Mouse (Mus musculus): ENCODE results near the gene B230118H07Rik. TPM values are rescaled to one million over a fixed set of nuclear protein-coding genes. Genes with fewer than 3 reads are reported as not detected.

The B230118H07Rik gene
- polyA plus RNA-seq, 1 experiment from 2014 or later: 31.3 TPM

DNA sequence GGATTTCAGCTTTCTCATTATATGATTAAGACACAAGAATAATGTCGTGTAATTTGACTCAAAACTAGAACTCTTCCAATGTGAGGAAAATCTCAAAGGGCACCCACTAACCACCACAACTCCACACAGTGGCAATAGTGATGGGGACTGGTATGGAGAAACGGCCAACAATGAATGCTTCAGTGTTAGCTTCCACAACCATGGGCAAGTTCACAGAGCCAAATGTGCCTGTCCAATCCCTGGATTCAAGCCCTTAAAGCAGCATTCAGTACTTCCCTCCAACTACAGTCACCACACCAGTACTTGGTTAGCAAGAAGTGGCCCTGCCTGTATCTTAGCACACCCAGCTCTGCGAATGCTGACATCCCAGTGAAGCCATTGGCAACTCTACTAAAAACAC, 38.5 kb downstream of the B230118H07Rik start:
- H3K9me3 ChIP-seq (ENCODE audit: low read length): no peaks in the 10 kb centered on the region
- WGBS: 91% methylated on average over 3 of the region's 3 CpGs
- ATAC-seq (no peak), DNase-seq (ENCODE audit: low spot score) (no peak)
- H3K4me2 ChIP-seq (replicated peaks; ENCODE audit: low read depth, low read length): no peak overlapping the region
- H3K27me3 ChIP-seq (replicated peaks; ENCODE audit: insufficient read depth, low read length): no peaks in the 10 kb centered on the region
- no peak overlapping the region for H3K27ac ChIP-seq (ENCODE audit: low read length)
- no peaks in the 10 kb centered on the region for H3K36me3 ChIP-seq (ENCODE audit: insufficient read depth, low read length)
- no peak overlapping the region for H3K9ac ChIP-seq (replicated peaks; ENCODE audit: low read depth)
- H3K4me3 ChIP-seq (ENCODE audit: low read depth, low read length): no peak overlapping the region
- no peaks in the 10 kb centered on the region for H3K4me1 ChIP-seq (ENCODE audit: insufficient read depth, low read depth, low read length)
- no peak for TF ChIP-seq CTCF (IDR thresholded peaks at IDR 0.05)
- TF ChIP-seq EP300 (IDR thresholded peaks at IDR 0.05): no peak

DNA sequence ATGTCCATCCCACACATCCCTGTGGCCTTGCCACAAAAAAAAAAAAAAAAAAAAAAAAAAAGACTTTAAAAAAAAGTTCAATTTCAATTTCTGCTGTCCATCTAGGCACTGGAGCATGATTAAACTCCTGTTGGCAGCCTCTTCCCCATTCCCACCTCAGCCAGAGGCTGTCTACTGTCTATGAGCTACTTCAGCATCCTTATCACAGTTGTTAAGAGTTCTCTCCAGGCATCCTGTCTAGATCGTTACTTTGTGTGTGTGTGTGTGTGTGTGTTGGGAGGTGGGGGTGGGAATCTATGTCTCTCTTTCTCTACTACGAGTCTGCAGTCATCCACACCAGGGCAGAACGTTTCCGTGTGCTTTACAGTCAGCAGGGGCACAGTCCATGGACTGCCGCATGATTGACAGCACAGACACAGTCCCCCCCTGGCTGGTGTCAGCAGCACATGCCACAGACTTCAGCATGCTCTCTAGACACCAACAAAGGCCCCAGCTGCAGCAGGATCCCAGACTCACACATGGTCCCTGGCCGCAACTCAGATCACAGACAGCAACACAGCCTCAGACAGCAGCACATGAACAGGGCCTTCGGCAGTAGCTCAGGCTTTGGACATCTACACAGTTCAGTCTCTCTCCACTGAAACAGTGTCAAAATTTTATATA, 41.0 kb downstream of the B230118H07Rik start:
- Histone ChIP-seq H3K36me3 (ENCODE audit: insufficient read depth, low read length) (no peaks in the 10 kb centered on the region), H3K4me2 (replicated peaks; ENCODE audit: low read depth, low read length) (no peak overlapping the region), H3K4me1 (ENCODE audit: insufficient read depth, low read depth, low read length) (no peaks in the 10 kb centered on the region), H3K27me3 (replicated peaks; ENCODE audit: insufficient read depth, low read length) (no peaks in the 10 kb centered on the region), H3K4me3 (ENCODE audit: low read depth, low read length) (no peak overlapping the region), H3K9ac (replicated peaks; ENCODE audit: low read depth) (no peak overlapping the region), H3K9me3 (ENCODE audit: low read length) (no peaks in the 10 kb centered on the region), H3K27ac (ENCODE audit: low read length) (no peak overlapping the region)
- WGBS: 62% methylated on average over 7 of the region's 7 CpGs
- TF ChIP-seq CTCF (IDR thresholded peaks at IDR 0.05): no peak
- TF ChIP-seq EP300 (IDR thresholded peaks at IDR 0.05): no peak
- DNase-seq (ENCODE audit: low spot score) (no peak), ATAC-seq (no peak)

DNA sequence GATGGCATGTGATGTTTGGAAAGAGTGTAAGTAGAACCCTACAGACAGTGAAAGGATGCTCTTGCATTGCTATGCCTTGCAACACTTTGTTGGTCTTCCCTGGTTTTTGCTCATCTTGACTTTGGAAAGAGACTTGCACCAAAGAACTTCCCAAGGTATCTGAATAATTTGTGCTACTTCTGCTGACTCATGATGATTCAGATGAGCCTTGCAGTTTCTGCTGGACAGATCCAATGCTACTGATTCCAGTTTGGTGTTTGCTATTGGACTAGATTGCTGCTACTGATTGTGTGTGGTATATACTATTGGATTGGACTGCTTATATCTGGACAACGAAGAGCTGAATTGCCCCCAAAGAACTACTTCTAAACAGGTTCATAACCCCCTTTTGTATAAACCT, 46.2 kb downstream of the B230118H07Rik start:
- no peak overlapping the region for H3K4me2 ChIP-seq (replicated peaks; ENCODE audit: low read depth, low read length)
- DNase-seq (ENCODE audit: low spot score) (no peak), ATAC-seq (no peak)
- TF ChIP-seq EP300 (IDR thresholded peaks at IDR 0.05) (no peak), CTCF (IDR thresholded peaks at IDR 0.05) (no peak)
- H3K27me3 ChIP-seq (replicated peaks; ENCODE audit: insufficient read depth, low read length): no peaks in the 10 kb centered on the region
- H3K4me3 ChIP-seq (ENCODE audit: low read depth, low read length): no peak overlapping the region
- no peaks in the 10 kb centered on the region for H3K4me1 ChIP-seq (ENCODE audit: insufficient read depth, low read depth, low read length)
- H3K9ac ChIP-seq (replicated peaks; ENCODE audit: low read depth): no peak overlapping the region
- H3K36me3 ChIP-seq (ENCODE audit: insufficient read depth, low read length): no peaks in the 10 kb centered on the region
- 83% methylated on average over 1 of the region's 1 CpGs for WGBS
- H3K9me3 ChIP-seq (ENCODE audit: low read length): no peaks in the 10 kb centered on the region
- H3K27ac ChIP-seq (ENCODE audit: low read length): no peak overlapping the region

DNA sequence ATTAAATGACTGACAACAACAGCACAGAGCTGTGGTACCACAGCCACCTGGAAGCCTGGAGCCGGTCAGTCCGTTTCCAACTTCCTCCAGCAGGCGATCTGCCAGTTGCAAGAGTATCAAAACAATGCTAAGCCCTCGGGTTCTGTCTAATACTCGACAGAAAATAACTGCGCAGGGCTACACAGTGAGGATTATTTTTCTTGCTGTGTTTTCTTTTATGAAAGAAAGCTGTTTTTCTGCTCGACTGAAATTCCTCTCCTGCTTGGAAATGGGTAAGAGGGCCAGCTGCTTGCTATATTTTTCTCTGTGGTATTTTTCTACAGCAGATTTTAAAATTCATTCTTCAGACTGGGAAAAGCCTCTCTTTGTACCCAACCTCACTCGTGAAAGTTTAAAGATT, 48.6 kb downstream of the B230118H07Rik start:
- Histone ChIP-seq H3K27me3 (replicated peaks; ENCODE audit: insufficient read depth, low read length) (no peaks in the 10 kb centered on the region), H3K4me2 (replicated peaks; ENCODE audit: low read depth, low read length) (no peak overlapping the region), H3K4me3 (ENCODE audit: low read depth, low read length) (no peak overlapping the region), H3K36me3 (ENCODE audit: insufficient read depth, low read length) (no peaks in the 10 kb centered on the region), H3K27ac (ENCODE audit: low read length) (no peak overlapping the region), H3K9me3 (ENCODE audit: low read length) (no peaks in the 10 kb centered on the region), H3K4me1 (ENCODE audit: insufficient read depth, low read depth, low read length) (no peaks in the 10 kb centered on the region), H3K9ac (replicated peaks; ENCODE audit: low read depth) (no peak overlapping the region)
- DNase-seq (ENCODE audit: low spot score) (no peak), ATAC-seq (no peak)
- 39% methylated on average over 8 of the region's 8 CpGs for WGBS
- no peak for TF ChIP-seq CTCF (IDR thresholded peaks at IDR 0.05)
- no peak for TF ChIP-seq EP300 (IDR thresholded peaks at IDR 0.05)

DNA sequence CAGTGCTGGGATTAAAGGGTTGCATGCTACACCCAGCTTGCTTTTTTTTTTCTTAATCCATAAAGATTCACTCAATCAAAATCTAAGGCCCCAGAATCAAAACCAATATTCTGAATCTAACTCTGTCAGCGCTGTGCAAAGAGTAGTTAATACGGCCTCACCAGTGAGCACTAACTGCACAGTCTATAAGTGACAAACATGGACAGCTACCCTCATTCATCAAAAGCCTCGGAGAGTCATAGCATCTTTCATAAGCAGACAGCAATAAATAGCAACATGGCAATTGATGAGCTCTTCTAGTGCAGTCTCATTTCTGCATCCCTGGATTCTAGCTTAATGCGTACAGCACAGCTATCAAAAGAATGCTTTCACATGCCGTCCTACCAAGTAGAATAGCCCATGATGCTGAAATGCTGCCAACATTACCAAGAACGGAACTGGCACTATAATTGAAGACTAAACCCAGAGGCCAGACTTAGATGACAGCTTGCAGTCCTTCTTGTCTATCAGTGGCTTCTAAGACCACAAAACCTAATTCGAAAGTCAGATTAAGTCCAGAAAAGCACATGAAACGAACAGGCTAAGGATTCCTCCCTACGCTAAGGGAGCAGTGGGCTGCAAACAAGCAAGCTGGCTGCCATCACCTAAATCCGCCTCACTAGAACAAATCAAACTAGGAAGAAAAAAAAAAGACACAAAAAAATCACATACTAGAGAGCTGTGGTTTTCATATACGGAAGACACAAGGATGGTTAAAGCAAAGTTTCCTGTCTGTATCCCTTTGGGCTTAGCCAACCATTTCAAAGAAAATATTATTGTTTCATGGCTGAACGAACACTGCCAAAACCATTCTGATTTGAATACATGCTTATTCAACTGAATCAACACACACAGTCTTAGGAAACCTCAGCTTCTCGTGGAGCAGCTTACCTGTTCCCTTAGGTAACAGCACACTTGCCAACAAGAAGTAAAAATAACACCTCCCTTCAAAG, 50.8 kb downstream of the B230118H07Rik start:
- TF ChIP-seq EP300 (IDR thresholded peaks at IDR 0.05): no peak
- TF ChIP-seq CTCF (IDR thresholded peaks at IDR 0.05): no peak
- no peak overlapping the region for H3K4me2 ChIP-seq (replicated peaks; ENCODE audit: low read depth, low read length)
- no peaks in the 10 kb centered on the region for H3K4me1 ChIP-seq (ENCODE audit: insufficient read depth, low read depth, low read length)
- ATAC-seq: no peak
- DNase-seq (ENCODE audit: low spot score): no peak
- no peaks in the 10 kb centered on the region for H3K9me3 ChIP-seq (ENCODE audit: low read length)
- WGBS: 82% methylated on average over 13 of the region's 13 CpGs
- H3K27me3 ChIP-seq (replicated peaks; ENCODE audit: insufficient read depth, low read length): no peaks in the 10 kb centered on the region
- H3K9ac ChIP-seq (replicated peaks; ENCODE audit: low read depth): no peak overlapping the region
- H3K36me3 ChIP-seq (ENCODE audit: insufficient read depth, low read length): no peaks in the 10 kb centered on the region
- no peak overlapping the region for H3K27ac ChIP-seq (ENCODE audit: low read length)
- no peak overlapping the region for H3K4me3 ChIP-seq (ENCODE audit: low read depth, low read length)

DNA sequence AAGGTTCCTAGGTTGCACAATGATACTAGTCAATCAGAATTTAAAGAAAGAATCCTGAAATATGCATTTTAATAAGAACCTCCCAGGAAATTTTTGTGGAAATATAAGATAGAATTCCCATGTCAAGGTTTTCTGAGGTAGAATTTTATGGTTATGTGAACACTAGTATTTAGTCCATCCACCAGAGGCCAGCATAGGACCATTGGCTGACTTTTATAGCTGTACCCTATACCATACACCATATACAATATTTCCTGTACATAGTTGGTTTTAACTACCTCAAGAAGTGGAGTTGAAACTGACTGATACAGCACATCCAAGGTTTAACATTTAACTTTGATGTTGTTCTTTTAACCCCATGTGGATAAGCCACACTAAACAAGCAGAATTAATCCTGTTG, 52.1 kb downstream of the B230118H07Rik start:
- ATAC-seq (no peak), DNase-seq (ENCODE audit: low spot score) (no peak)
- no peaks in the 10 kb centered on the region for H3K27me3 ChIP-seq (replicated peaks; ENCODE audit: insufficient read depth, low read length)
- H3K36me3 ChIP-seq (ENCODE audit: insufficient read depth, low read length): no peaks in the 10 kb centered on the region
- no peak overlapping the region for H3K4me3 ChIP-seq (ENCODE audit: low read depth, low read length)
- H3K9me3 ChIP-seq (ENCODE audit: low read length): no peaks in the 10 kb centered on the region
- no peak overlapping the region for H3K27ac ChIP-seq (ENCODE audit: low read length)
- no peaks in the 10 kb centered on the region for H3K4me1 ChIP-seq (ENCODE audit: insufficient read depth, low read depth, low read length)
- TF ChIP-seq CTCF (IDR thresholded peaks at IDR 0.05): peak; percentile 34
- no peak for TF ChIP-seq EP300 (IDR thresholded peaks at IDR 0.05)
- H3K9ac ChIP-seq (replicated peaks; ENCODE audit: low read depth): no peak overlapping the region
- H3K4me2 ChIP-seq (replicated peaks; ENCODE audit: low read depth, low read length): no peak overlapping the region

All from lung, postnatal 0 days (tissue).